Mouse (Mus musculus) MEL (cell line): ENCODE measurements around the gene Vwa3b. TPM values are rescaled to one million over a fixed set of nuclear protein-coding genes. Genes with fewer than 3 reads are reported as not detected.

Experiments
- DNase-seq: peaks from one replicate; pipeline ENCODE4 v3.0.0; 2011; ENCODE audit warnings: low read depth, low spot score
- H3K27ac ChIP-seq: 2 replicates; pipeline ENCODE4 v1.5.1; 2012; ENCODE audit warnings: low read depth, mild to moderate bottlenecking, control low read depth, low read length, moderate library complexity; ENCODE audit not compliant: control insufficient read depth
- H3K27me3 ChIP-seq, 2 experiments: fragments of 150-350 bp in 1 of 2; sonication (generic) in 1 of 2; 2 replicates each; pipeline ENCODE4 v1.6.1; 2012; ENCODE audit warnings: low read length in 2 of 2, mild to moderate bottlenecking in 2 of 2, improper control_type of control experiment in 1 of 2, moderate library complexity in 1 of 2; ENCODE audit not compliant: insufficient read depth in 2 of 2, control insufficient read depth in 1 of 2
- H3K36me3 ChIP-seq, 2 experiments: 2 replicates each; pipeline ENCODE4 v1.6.1; 2012 to 2014; ENCODE audit warnings: low read length in 2 of 2, improper control_type of control experiment in 1 of 2, inconsistent platforms in 1 of 2, mild to moderate bottlenecking in 1 of 2; ENCODE audit not compliant: insufficient read depth in 2 of 2, control insufficient read depth in 1 of 2
- H3K4me1 ChIP-seq, 2 experiments: fragments of 150-350 bp in 1 of 2; sonication (generic) in 1 of 2; 2 replicates each; pipeline ENCODE4 v1.6.1; 2012; ENCODE audit warnings: low read length in 2 of 2, improper control_type of control experiment in 1 of 2, mild to moderate bottlenecking in 1 of 2; ENCODE audit not compliant: insufficient read depth in 2 of 2, control insufficient read depth in 1 of 2
- H3K4me3 ChIP-seq, 2 experiments: fragments of 150-350 bp in 1 of 2; sonication (generic) in 1 of 2; 2 replicates each; pipeline ENCODE4 v1.5.1; 2012; ENCODE audit warnings: low read depth in 2 of 2, low read length in 2 of 2, mild to moderate bottlenecking in 2 of 2, moderate library complexity in 2 of 2, control low read depth in 1 of 2, improper control_type of control experiment in 1 of 2; ENCODE audit not compliant: control insufficient read depth in 1 of 2, insufficient read depth in 1 of 2
- H3K79me2 ChIP-seq: 2 replicates; pipeline ENCODE4 v1.6.1; 2012; ENCODE audit warnings: mild to moderate bottlenecking, low read length, moderate library complexity; ENCODE audit not compliant: control insufficient read depth, poor library complexity, insufficient read depth
- H3K9ac ChIP-seq: 2 replicates; pipeline ENCODE4 v1.6.1; 2012; ENCODE audit warnings: low read depth, mild to moderate bottlenecking, control low read depth, low read length, moderate library complexity; ENCODE audit not compliant: control insufficient read depth, poor library complexity, severe bottlenecking
- H3K9me3 ChIP-seq: fragments of 150-350 bp; sonication (generic); replicated peaks from 2 replicates; pipeline ENCODE4 v1.6.1; 2012; ENCODE audit warnings: mild to moderate bottlenecking, low read length, improper control_type of control experiment, moderate library complexity; ENCODE audit not compliant: insufficient read depth
- BHLHE40 ChIP-seq: IDR thresholded peaks from 2 replicates; pipeline ENCODE4 v1.6.1; 2012; ENCODE audit warnings: low read depth, mild to moderate bottlenecking, inconsistent platforms, low read length, improper control_type of control experiment, borderline replicate concordance
- CTCF ChIP-seq, 3 experiments: IDR thresholded peaks in 2 of 3; conservative IDR thresholded peaks in 1 of 3; 2 replicates each; pipeline ENCODE4 v1.5.1; 2011 to 2012; ENCODE audit warnings: low read length in 3 of 3, low read depth in 2 of 3, mild to moderate bottlenecking in 2 of 3, improper control_type of control experiment in 1 of 3, inconsistent platforms in 1 of 3, mixed read lengths in 1 of 3, moderate library complexity in 1 of 3; ENCODE audit not compliant: control insufficient read depth in 1 of 3, insufficient read depth in 1 of 3, poor library complexity in 1 of 3, severe bottlenecking in 1 of 3
- E2F4 ChIP-seq: IDR thresholded peaks from 2 replicates; pipeline ENCODE4 v1.6.1; 2011; ENCODE audit warnings: low read depth, low read length, improper control_type of control experiment, borderline replicate concordance
- ELF1 ChIP-seq: IDR thresholded peaks from 2 replicates; pipeline ENCODE4 v1.6.1; 2014; ENCODE audit warnings: low read depth, mild to moderate bottlenecking, inconsistent platforms, low read length, improper control_type of control experiment, moderate library complexity
- HCFC1 ChIP-seq: IDR thresholded peaks from 2 replicates; pipeline ENCODE4 v1.6.1; 2012; ENCODE audit warnings: low read depth, mild to moderate bottlenecking, inconsistent platforms, low read length, improper control_type of control experiment, moderate library complexity
- MAZ ChIP-seq: IDR thresholded peaks from 2 replicates; pipeline ENCODE4 v1.6.1; 2012; ENCODE audit warnings: low read depth, mild to moderate bottlenecking, inconsistent platforms, low read length, improper control_type of control experiment
- POLR2A ChIP-seq, 2 experiments: IDR thresholded peaks; 2 replicates each; pipeline ENCODE4 v1.6.1; 2011 to 2012; ENCODE audit warnings: low read length in 2 of 2, mild to moderate bottlenecking in 2 of 2, control low read depth in 1 of 2, improper control_type of control experiment in 1 of 2, low read depth in 1 of 2, moderate library complexity in 1 of 2; ENCODE audit not compliant: control insufficient read depth in 1 of 2, insufficient read depth in 1 of 2, poor library complexity in 1 of 2
- POLR2AphosphoS2 ChIP-seq: IDR thresholded peaks from 2 replicates; pipeline ENCODE4 v1.6.1; 2011; ENCODE audit warnings: low read length, improper control_type of control experiment
- TAL1 ChIP-seq: IDR thresholded peaks from 2 replicates; pipeline ENCODE4 v1.6.1; 2012; ENCODE audit warnings: mild to moderate bottlenecking, inconsistent platforms, low read length, moderate library complexity, mixed read lengths
- TBP ChIP-seq: IDR thresholded peaks from 2 replicates; pipeline ENCODE4 v1.8.0; 2011; ENCODE audit warnings: low read depth, low read length, improper control_type of control experiment
- UBTF ChIP-seq: IDR thresholded peaks from 2 replicates; pipeline ENCODE4 v1.6.1; 2012; ENCODE audit warnings: low read depth, mild to moderate bottlenecking, inconsistent platforms, low read length, improper control_type of control experiment, moderate library complexity, borderline replicate concordance; ENCODE audit not compliant: insufficient read depth
- USF1 ChIP-seq: IDR thresholded peaks from 2 replicates; pipeline ENCODE4 v1.6.1; 2014; ENCODE audit warnings: low read depth, mild to moderate bottlenecking, inconsistent platforms, low read length, improper control_type of control experiment, moderate library complexity
- ZKSCAN1 ChIP-seq: IDR thresholded peaks from 2 replicates; pipeline ENCODE4 v1.6.1; 2012; ENCODE audit warnings: low read depth, mild to moderate bottlenecking, inconsistent platforms, low read length, improper control_type of control experiment, moderate library complexity
- ZMIZ1 ChIP-seq: IDR thresholded peaks from 2 replicates; pipeline ENCODE4 v1.6.1; 2012; ENCODE audit warnings: low read depth, mild to moderate bottlenecking, inconsistent platforms, low read length, improper control_type of control experiment, moderate library complexity
- ZNF384 ChIP-seq: IDR thresholded peaks from 2 replicates; pipeline ENCODE4 v1.6.1; 2012; ENCODE audit warnings: low read depth, mild to moderate bottlenecking, inconsistent platforms, low read length, improper control_type of control experiment
- polyA plus RNA-seq, 2 experiments: library from polyadenylated mRNA; stranded (reverse) in 1 of 2; unstranded in 1 of 2; fragments of >175 nt in 1 of 2; fragments of >200 nt in 1 of 2; gene quantifications; 2 replicates each; pipeline versions ENCODE4 v1.2.1 to v1.2.4; 2012; ENCODE audit warnings: low replicate concordance in 2 of 2, low read depth in 1 of 2; ENCODE audit not compliant: insufficient read length in 2 of 2, insufficient read depth in 1 of 2, missing spikeins in 1 of 2
- total RNA-seq: library from RNA; depleted of rRNA; stranded (reverse); fragments of 300-350 nt; gene quantifications from 2 replicates; pipeline ENCODE4 v1.2.3, GENCODE M21; 2012

The Vwa3b gene
- total and polyA plus RNA-seq, 3 experiments: not detected

DNA sequence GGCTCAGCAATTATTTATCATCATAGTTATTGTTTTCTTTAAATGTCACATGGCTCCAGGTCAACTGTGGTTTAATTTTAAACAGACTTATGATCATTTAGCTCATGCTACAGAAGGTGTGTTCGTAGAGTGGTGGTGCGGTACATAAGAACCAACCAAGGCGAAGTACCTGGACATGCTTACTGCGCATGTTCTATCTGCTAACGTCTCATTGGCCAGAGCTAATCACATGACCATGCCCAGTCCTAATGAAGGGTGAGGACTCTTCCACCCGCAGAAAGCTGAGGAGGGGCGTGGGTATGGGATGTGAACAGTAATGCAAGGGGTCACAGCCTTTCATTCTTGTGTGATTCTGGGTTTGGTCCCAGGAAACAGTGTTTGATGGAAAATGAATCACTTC, 49.4 kb downstream of the Vwa3b start:
- Histone ChIP-seq H3K79me2 (no peaks in the 10 kb centered on the region), H3K27ac (no peak overlapping the region), H3K27me3 (peaks cover 0 to 2% of the 10 kb centered on the region in 2 experiments), H3K9ac (no peak overlapping the region), H3K9me3 (no peaks in the 10 kb centered on the region), H3K4me1 (no peaks in the 10 kb centered on the region), H3K4me3 (no peak overlapping the region), H3K36me3 (no peaks in the 10 kb centered on the region)
- TF ChIP-seq CTCF (IDR thresholded peaks at IDR 0.05 in 2 of 3, conservative IDR thresholded peaks at IDR 0.05 in 1 of 3; ENCODE audit: control insufficient read depth in 1 of 3, insufficient read depth in 1 of 3, low read depth in 2 of 3, low read length in 3 of 3, poor library complexity in 1 of 3, severe bottlenecking in 1 of 3): no peak
- TF ChIP-seq USF1: peak; percentile 38; the same call in 1 of the 2 replicates
- DNase-seq: no peak

DNA sequence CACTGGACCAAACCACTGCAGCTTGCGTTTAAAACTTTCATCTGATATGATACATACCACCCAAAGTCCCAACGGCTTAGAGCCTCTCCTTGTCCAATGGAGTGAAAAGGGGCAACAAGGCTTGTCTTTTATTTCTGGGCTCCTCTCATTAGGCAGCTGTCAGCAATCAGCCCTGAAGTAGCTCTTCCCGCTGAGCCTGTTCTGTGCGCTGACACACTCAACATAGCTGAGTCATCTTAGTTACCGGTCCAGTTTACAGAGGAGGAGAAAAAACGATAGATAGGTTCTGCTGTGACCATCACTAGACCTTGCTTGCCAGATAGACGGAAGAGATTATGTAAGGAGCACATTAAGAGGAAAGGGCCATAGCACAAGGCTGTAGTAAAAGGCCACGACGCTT, 50.9 kb downstream of the Vwa3b start:
- Histone ChIP-seq H3K27ac (no peak overlapping the region), H3K9ac (no peak overlapping the region), H3K4me1 (no peaks in the 10 kb centered on the region), H3K9me3 (no peaks in the 10 kb centered on the region), H3K27me3 (peaks cover 2 to 3% of the 10 kb centered on the region in 2 experiments), H3K36me3 (no peaks in the 10 kb centered on the region), H3K4me3 (no peak overlapping the region), H3K79me2 (no peaks in the 10 kb centered on the region)
- TF ChIP-seq TBP (no peak), MAZ (no peak), BHLHE40 (no peak)
- no peak for DNase-seq

DNA sequence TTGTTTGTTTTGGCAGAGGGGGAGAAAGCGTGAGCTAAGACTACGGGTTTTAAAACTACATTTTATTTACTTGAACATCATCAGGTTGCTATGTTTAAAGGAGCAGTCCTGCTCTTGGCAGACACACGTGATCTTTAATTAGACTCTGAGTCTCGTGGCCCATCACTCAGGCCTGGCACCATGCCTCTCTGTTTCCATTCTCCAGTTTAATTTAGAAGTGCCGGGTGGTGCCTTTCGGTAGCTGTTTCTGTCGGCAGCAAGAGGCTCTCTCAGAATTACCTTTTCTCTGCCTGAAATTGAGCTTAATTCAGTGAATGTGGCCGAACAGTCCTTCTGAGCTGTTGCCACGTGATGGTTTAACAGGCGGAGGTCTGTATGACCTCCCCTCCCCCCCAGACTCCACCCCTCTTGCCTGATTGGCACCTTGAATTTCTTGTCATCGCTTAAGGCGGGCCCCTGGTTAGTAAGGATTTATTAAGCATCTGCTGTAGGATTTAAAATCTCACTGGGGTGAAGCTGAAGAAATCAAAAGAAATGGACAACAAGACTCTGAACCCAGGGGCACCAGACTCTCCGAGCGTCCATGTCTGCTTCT, 51.7 kb downstream of the Vwa3b start:
- H3K27ac ChIP-seq: no peak overlapping the region
- H3K79me2 ChIP-seq: no peaks in the 10 kb centered on the region

More for the DNA sequence above, 51.7 kb downstream of the Vwa3b start:
- TF ChIP-seq ZMIZ1: no peak
- TF ChIP-seq E2F4: no peak
- no peak for TF ChIP-seq ZNF384
- TF ChIP-seq ELF1: no peak
- no peak for TF ChIP-seq POLR2A (IDR thresholded peaks at IDR 0.05; ENCODE audit: control insufficient read depth in 1 of 2, insufficient read depth in 1 of 2, low read depth in 1 of 2, low read length in 2 of 2, poor library complexity in 1 of 2)
- no peak for TF ChIP-seq POLR2AphosphoS2
- no peak for TF ChIP-seq HCFC1
- no peak for TF ChIP-seq ZKSCAN1
- no peak for TF ChIP-seq UBTF
- TF ChIP-seq TAL1: no peak
- peaks cover 2 to 7% of the 10 kb centered on the region in 2 experiments for H3K27me3 ChIP-seq
- no peak for DNase-seq
- H3K4me1 ChIP-seq: no peaks in the 10 kb centered on the region
- no peaks in the 10 kb centered on the region for H3K36me3 ChIP-seq
- no peak overlapping the region for H3K9ac ChIP-seq
- H3K4me3 ChIP-seq: no peak overlapping the region
- H3K9me3 ChIP-seq: no peaks in the 10 kb centered on the region
